Mouse (Mus musculus) embryonic facial prominence, embryonic 12.5 days (tissue): ENCODE results near the gene Gpr107. TPM values are rescaled to one million over a fixed set of nuclear protein-coding genes. Genes with fewer than 3 reads are reported as not detected.

ENCODE experiments used
- ATAC-seq: fragments of 200-750 bp; cut with Nextera tagmentation; 2 replicates; pipeline ENCODE4 v1.8.0; 2017; ENCODE audit not compliant: insufficient number of reproducible peaks, insufficient read depth, low FRiP score, low TSS enrichment
- H3K27ac ChIP-seq: fragments of 300-500 bp; sonication (generic); 2 replicates; pipeline ENCODE4 v1.5.1; 2016; ENCODE audit warnings: mild to moderate bottlenecking
- H3K27me3 ChIP-seq: fragments of 300-500 bp; sonication (generic); 2 replicates; pipeline ENCODE4 v1.6.1; 2016; ENCODE audit warnings: mild to moderate bottlenecking, moderate library complexity
- H3K36me3 ChIP-seq: fragments of 300-500 bp; sonication (generic); 2 replicates; pipeline ENCODE4 v1.6.1; 2016; ENCODE audit warnings: mild to moderate bottlenecking
- H3K4me1 ChIP-seq: fragments of 300-500 bp; sonication (generic); 2 replicates; pipeline ENCODE4 v1.6.1; 2016
- H3K4me2 ChIP-seq: fragments of 300-500 bp; sonication (generic); replicated peaks from 2 replicates; pipeline ENCODE4 v1.6.1; 2016; ENCODE audit warnings: mild to moderate bottlenecking, moderate library complexity
- H3K4me3 ChIP-seq: fragments of 300-500 bp; sonication (generic); 2 replicates; pipeline ENCODE4 v1.5.1; 2016; ENCODE audit warnings: mild to moderate bottlenecking
- H3K9ac ChIP-seq: fragments of 300-500 bp; sonication (generic); 2 replicates; pipeline ENCODE4 v1.6.1; 2016; ENCODE audit warnings: mild to moderate bottlenecking, moderate library complexity
- H3K9me3 ChIP-seq: fragments of 300-500 bp; sonication (generic); 2 replicates; pipeline ENCODE4 v1.6.1; 2016; ENCODE audit warnings: mild to moderate bottlenecking, moderate library complexity
- WGBS: fragments of 180-500 bp; shearing (Covaris S2); methylation state at CpG from one replicate; pipeline ENCODE4 v1.1.7; 2016; 5-methylcytosine and 5-hydroxymethylcytosine counted together
- polyA plus RNA-seq: library from polyadenylated mRNA; unstranded; fragments of >200 nt; fragmentation: Nextera tagmentation; extraction: Ambion mirVana; gene quantifications from 2 replicates; pipeline ENCODE4 v1.2.1, GENCODE M21; 2016

Gene Gpr107
- polyA plus RNA-seq, 1 experiment from 2014 or later, result 41.1 TPM

- Histone ChIP-seq H3K36me3 (no peaks in the 10 kb centered on the region), H3K4me3 (no peak overlapping the region), H3K9me3 (no peaks in the 10 kb centered on the region), H3K9ac (no peak overlapping the region), H3K27me3 (no peaks in the 10 kb centered on the region), H3K27ac (peak overlapping the region; percentile 61), H3K4me1 (peaks cover 20% of the 10 kb centered on the region), H3K4me2 (no peak overlapping the region)
- ATAC-seq, result peak; percentile 65; the same call in 1 of the 2 replicates
- WGBS, result 40% methylated on average over 10 of the region's 10 CpGs
Observed at GRCm38 (mm10) chr2:31115943-31116731, 36.0 kb upstream of the Gpr107 start.

- ATAC-seq, result no peak
- H3K4me3 ChIP-seq, result no peak overlapping the region
- WGBS, result 91% methylated on average over 3 of the region's 3 CpGs
- peaks cover 27% of the 10 kb centered on the region for H3K4me1 ChIP-seq
- H3K9ac ChIP-seq, result no peak overlapping the region
- no peaks in the 10 kb centered on the region for H3K27me3 ChIP-seq
- H3K36me3 ChIP-seq, result no peaks in the 10 kb centered on the region
- H3K4me2 ChIP-seq, result no peak overlapping the region
- no peak overlapping the region for H3K27ac ChIP-seq
- no peaks in the 10 kb centered on the region for H3K9me3 ChIP-seq
Observed at GRCm38 (mm10) chr2:31118211-31118610, 33.9 kb upstream of the Gpr107 start.

GRCm38 (mm10) chr2:31118639-31119380 lies 33.3 kb upstream of the Gpr107 start:
- no peak for ATAC-seq
- no peak overlapping the region for H3K4me3 ChIP-seq
- H3K36me3 ChIP-seq, result no peaks in the 10 kb centered on the region
- no peak overlapping the region for H3K9ac ChIP-seq
- 84% methylated on average over 10 of the region's 10 CpGs for WGBS
- H3K9me3 ChIP-seq, result no peaks in the 10 kb centered on the region
- no peak overlapping the region for H3K4me2 ChIP-seq
- H3K27me3 ChIP-seq, result no peaks in the 10 kb centered on the region
- H3K27ac ChIP-seq, result no peak overlapping the region
- H3K4me1 ChIP-seq, result peaks cover 27% of the 10 kb centered on the region

GRCm38 (mm10) chr2:31119795-31120194 lies 32.3 kb upstream of the Gpr107 start:
- Histone ChIP-seq H3K4me2 (no peak overlapping the region), H3K4me3 (no peak overlapping the region), H3K36me3 (no peaks in the 10 kb centered on the region), H3K9me3 (no peaks in the 10 kb centered on the region), H3K4me1 (peaks cover 35% of the 10 kb centered on the region), H3K27ac (no peak overlapping the region), H3K9ac (no peak overlapping the region), H3K27me3 (no peaks in the 10 kb centered on the region)
- WGBS, result 74% methylated on average over 13 of the region's 13 CpGs
- ATAC-seq, result no peak

- no peak overlapping the region for H3K4me2 ChIP-seq
- no peaks in the 10 kb centered on the region for H3K9me3 ChIP-seq
- H3K36me3 ChIP-seq, result no peaks in the 10 kb centered on the region
- no peak overlapping the region for H3K9ac ChIP-seq
- H3K27me3 ChIP-seq, result no peaks in the 10 kb centered on the region
- 68% methylated on average over 7 of the region's 7 CpGs for WGBS
- H3K27ac ChIP-seq, result no peak overlapping the region
- no peak overlapping the region for H3K4me3 ChIP-seq
- peaks cover 26% of the 10 kb centered on the region for H3K4me1 ChIP-seq
- no peak for ATAC-seq
Observed at GRCm38 (mm10) chr2:31121131-31121693, 30.9 kb upstream of the Gpr107 start.

- no peak for ATAC-seq
Observed at GRCm38 (mm10) chr2:31122806-31123205, 29.3 kb upstream of the Gpr107 start.

GRCm38 (mm10) chr2:31123493-31123892 lies 28.6 kb upstream of the Gpr107 start:
- Histone ChIP-seq H3K9ac (no peak overlapping the region), H3K4me2 (no peak overlapping the region), H3K36me3 (no peaks in the 10 kb centered on the region), H3K27ac (no peak overlapping the region), H3K27me3 (no peaks in the 10 kb centered on the region), H3K9me3 (no peaks in the 10 kb centered on the region), H3K4me3 (no peak overlapping the region), H3K4me1 (peaks cover 26% of the 10 kb centered on the region)
- no peak for ATAC-seq
- WGBS, result 87% methylated on average over 5 of the region's 5 CpGs

More at GRCm38 (mm10) chr2:31122806-31123205, 29.3 kb upstream of the Gpr107 start:
- no peak overlapping the region for H3K4me3 ChIP-seq
- H3K4me2 ChIP-seq, result no peak overlapping the region
- no peaks in the 10 kb centered on the region for H3K27me3 ChIP-seq
- H3K9ac ChIP-seq, result no peak overlapping the region
- WGBS, result 89% methylated on average over 5 of the region's 5 CpGs
- H3K36me3 ChIP-seq, result no peaks in the 10 kb centered on the region
- H3K27ac ChIP-seq, result no peak overlapping the region
- H3K4me1 ChIP-seq, result peaks cover 26% of the 10 kb centered on the region
- H3K9me3 ChIP-seq, result no peaks in the 10 kb centered on the region

- H3K4me2 ChIP-seq, result no peak overlapping the region
- H3K4me1 ChIP-seq, result peaks cover 26% of the 10 kb centered on the region
- WGBS, result 59% methylated on average over 2 of the region's 2 CpGs
- no peak overlapping the region for H3K9ac ChIP-seq
- no peak overlapping the region for H3K4me3 ChIP-seq
- no peaks in the 10 kb centered on the region for H3K36me3 ChIP-seq
- H3K27ac ChIP-seq, result no peak overlapping the region
- ATAC-seq, result no peak
- H3K9me3 ChIP-seq, result no peaks in the 10 kb centered on the region
- no peaks in the 10 kb centered on the region for H3K27me3 ChIP-seq
Observed at GRCm38 (mm10) chr2:31124694-31125093, 27.4 kb upstream of the Gpr107 start.

- Histone ChIP-seq H3K36me3 (no peaks in the 10 kb centered on the region), H3K4me3 (no peak overlapping the region), H3K27ac (no peak overlapping the region), H3K4me2 (no peak overlapping the region), H3K4me1 (peaks cover 26% of the 10 kb centered on the region), H3K9me3 (no peaks in the 10 kb centered on the region), H3K9ac (no peak overlapping the region), H3K27me3 (no peaks in the 10 kb centered on the region)
- 77% methylated on average over 7 of the region's 7 CpGs for WGBS
- ATAC-seq, result no peak
Observed at GRCm38 (mm10) chr2:31125156-31125555, 27.0 kb upstream of the Gpr107 start.

- WGBS, result 88% methylated on average over 9 of the region's 9 CpGs
- no peaks in the 10 kb centered on the region for H3K9me3 ChIP-seq
- H3K4me1 ChIP-seq, result peaks cover 28% of the 10 kb centered on the region
- no peak overlapping the region for H3K9ac ChIP-seq
- no peak overlapping the region for H3K4me2 ChIP-seq
- no peak overlapping the region for H3K4me3 ChIP-seq
- ATAC-seq, result no peak
- no peaks in the 10 kb centered on the region for H3K36me3 ChIP-seq
- no peak overlapping the region for H3K27ac ChIP-seq
- no peaks in the 10 kb centered on the region for H3K27me3 ChIP-seq
Observed at GRCm38 (mm10) chr2:31126048-31126447, 26.1 kb upstream of the Gpr107 start.

- ATAC-seq, result no peak
- WGBS, result 73% methylated on average over 6 of the region's 7 CpGs
Observed at GRCm38 (mm10) chr2:31127219-31127618, 24.9 kb upstream of the Gpr107 start.

GRCm38 (mm10) chr2:31127899-31128298 lies 24.2 kb upstream of the Gpr107 start:
- ATAC-seq, result no peak
- Histone ChIP-seq H3K36me3 (no peaks in the 10 kb centered on the region), H3K4me3 (no peak overlapping the region), H3K4me2 (no peak overlapping the region), H3K27ac (no peak overlapping the region), H3K4me1 (peaks cover 28% of the 10 kb centered on the region), H3K9me3 (no peaks in the 10 kb centered on the region), H3K9ac (no peak overlapping the region), H3K27me3 (no peaks in the 10 kb centered on the region)
- WGBS, result 77% methylated on average over 4 of the region's 4 CpGs

More at GRCm38 (mm10) chr2:31127219-31127618, 24.9 kb upstream of the Gpr107 start:
- no peak overlapping the region for H3K9ac ChIP-seq
- H3K4me1 ChIP-seq, result peaks cover 22% of the 10 kb centered on the region
- H3K27ac ChIP-seq, result no peak overlapping the region
- H3K4me2 ChIP-seq, result no peak overlapping the region
- H3K36me3 ChIP-seq, result no peaks in the 10 kb centered on the region
- no peaks in the 10 kb centered on the region for H3K27me3 ChIP-seq
- no peak overlapping the region for H3K4me3 ChIP-seq
- H3K9me3 ChIP-seq, result no peaks in the 10 kb centered on the region
